Mouse (Mus musculus) spleen, adult 2 months (tissue): ENCODE results near the gene Kctd12b. TPM values are rescaled to one million over a fixed set of nuclear protein-coding genes. Genes with fewer than 3 reads are reported as not detected.
"Not testable (repeated sequence)": the region's sequence is repeated elsewhere in the genome, so short reads cannot be mapped to it uniquely, and the experiment has no call there.

ENCODE experiments used
- DNase-seq, 2 experiments: peaks; one replicate each; pipeline versions ENCODE4 v3.0.0 to v3.0.0-alpha.2; 2012 to 2021; ENCODE audit warnings: low spot score in 2 of 2, low read depth in 1 of 2
- H3K27ac ChIP-seq: fragments of 200-500 bp; 2 replicates; pipeline ENCODE4 v1.5.1; 2012; ENCODE audit warnings: low read length, inconsistent platforms; ENCODE audit not compliant: insufficient read depth
- H3K27me3 ChIP-seq: fragments of 200-500 bp; 2 replicates; pipeline ENCODE4 v1.6.1; 2012; ENCODE audit warnings: mild to moderate bottlenecking, moderate library complexity, low read length, inconsistent platforms; ENCODE audit not compliant: control insufficient read depth, insufficient read depth
- H3K36me3 ChIP-seq: fragments of 200-500 bp; 2 replicates; pipeline ENCODE4 v1.6.1; 2012; ENCODE audit warnings: mild to moderate bottlenecking, low read length, inconsistent platforms; ENCODE audit not compliant: control insufficient read depth, insufficient read depth
- H3K4me1 ChIP-seq: fragments of 200-500 bp; 2 replicates; pipeline ENCODE4 v1.6.1; 2011; ENCODE audit warnings: inconsistent platforms; ENCODE audit not compliant: control insufficient read depth, insufficient read depth, insufficient read length
- H3K4me3 ChIP-seq: fragments of 200-500 bp; 2 replicates; pipeline ENCODE4 v1.5.1; 2011; ENCODE audit warnings: mild to moderate bottlenecking, inconsistent platforms; ENCODE audit not compliant: insufficient read depth, insufficient read length; ENCODE audit errors: extremely low read depth
- CTCF ChIP-seq: fragments of 200-500 bp; IDR thresholded peaks from 2 replicates; pipeline ENCODE4 v1.5.1; 2011; ENCODE audit warnings: mild to moderate bottlenecking, inconsistent platforms; ENCODE audit not compliant: insufficient read depth, insufficient read length, insufficient replicate concordance; ENCODE audit errors: extremely low read depth
- POLR2A ChIP-seq: fragments of 200-500 bp; IDR thresholded peaks from 2 replicates; pipeline ENCODE4 v1.6.1; 2011; ENCODE audit warnings: low read depth, low read length, inconsistent platforms
- WGBS: fragments of 180-500 bp; shearing (Covaris S2); methylation state at CpG from one replicate; pipeline ENCODE4 v1.1.7; 2018; 5-methylcytosine and 5-hydroxymethylcytosine counted together
- polyA plus RNA-seq: library from polyadenylated mRNA; depleted of rRNA; stranded (reverse); fragments of >200 nt; gene quantifications from 2 replicates; pipeline ENCODE4 v1.2.3, GENCODE M21; 2012; rRNA removed

The Kctd12b gene
- polyA plus RNA-seq, 1 experiment, result 1.4 TPM

DNA sequence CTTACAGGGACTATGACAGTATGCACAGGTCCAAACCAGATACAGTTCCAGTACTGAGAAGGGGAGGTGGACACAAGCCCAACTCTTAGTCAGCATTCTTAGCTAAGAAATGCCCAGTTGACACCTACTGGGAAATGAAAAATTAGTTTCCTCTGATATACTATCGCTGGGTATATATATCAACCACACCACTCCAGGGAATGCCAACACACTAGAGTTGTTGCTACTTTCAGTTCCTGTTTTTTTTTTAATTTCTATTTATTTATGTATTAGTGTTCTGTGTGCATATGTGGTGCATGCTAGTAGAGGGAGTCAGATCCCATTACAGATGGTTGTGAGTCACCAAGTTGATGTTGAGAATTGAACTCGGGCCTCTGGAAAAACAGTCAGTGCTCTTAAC, 20.5 kb upstream of the Kctd12b start:
- Histone ChIP-seq H3K27ac (no peak overlapping the region), H3K36me3 (no peaks in the 10 kb centered on the region), H3K4me1 (no peaks in the 10 kb centered on the region), H3K27me3 (no peaks in the 10 kb centered on the region), H3K4me3 (no peak overlapping the region)
- TF ChIP-seq CTCF, result no peak
- TF ChIP-seq POLR2A, result no peak
- no peak for DNase-seq
- 60% methylated on average over 2 of the region's 2 CpGs for WGBS

DNA sequence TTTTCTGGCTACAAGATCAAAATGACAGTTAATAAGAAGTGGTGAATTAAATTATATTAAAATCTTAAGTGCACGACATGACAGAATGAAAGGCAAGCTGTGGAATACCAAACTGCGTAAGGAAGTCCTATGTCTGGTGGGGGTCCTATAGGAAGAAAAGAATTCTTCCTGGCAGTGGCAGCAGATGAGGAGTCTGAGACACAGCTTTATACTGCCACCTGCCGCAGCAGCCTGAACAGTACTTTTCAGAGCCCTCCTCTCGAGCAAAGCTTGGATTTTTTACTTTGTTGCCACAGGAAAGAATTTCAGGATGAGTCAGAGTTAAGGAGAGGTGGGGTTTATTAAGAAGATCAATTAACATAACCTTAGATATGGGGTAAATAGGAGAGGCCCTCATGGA, 11.5 kb upstream of the Kctd12b start:
- no peak overlapping the region for H3K4me3 ChIP-seq
- no peaks in the 10 kb centered on the region for H3K27me3 ChIP-seq
- no peak overlapping the region for H3K27ac ChIP-seq
- DNase-seq, result no peak
- H3K4me1 ChIP-seq, result no peaks in the 10 kb centered on the region
- no peaks in the 10 kb centered on the region for H3K36me3 ChIP-seq
- WGBS, result 46% methylated on average over 4 of the region's 4 CpGs
- no peak for TF ChIP-seq POLR2A
- no peak for TF ChIP-seq CTCF

- no peaks in the 10 kb centered on the region for H3K27me3 ChIP-seq
- H3K4me3 ChIP-seq, result no peak overlapping the region
- WGBS, result 74% methylated on average over 3 of the region's 3 CpGs
- H3K4me1 ChIP-seq, result no peaks in the 10 kb centered on the region
- H3K36me3 ChIP-seq, result no peaks in the 10 kb centered on the region
- H3K27ac ChIP-seq, result no peak overlapping the region
- no peak for TF ChIP-seq CTCF
- TF ChIP-seq POLR2A, result no peak
- DNase-seq, result no peak
Measured at GRCm38 (mm10) chrX:153700463-153700862, 4.3 kb upstream of the Kctd12b start.

DNA sequence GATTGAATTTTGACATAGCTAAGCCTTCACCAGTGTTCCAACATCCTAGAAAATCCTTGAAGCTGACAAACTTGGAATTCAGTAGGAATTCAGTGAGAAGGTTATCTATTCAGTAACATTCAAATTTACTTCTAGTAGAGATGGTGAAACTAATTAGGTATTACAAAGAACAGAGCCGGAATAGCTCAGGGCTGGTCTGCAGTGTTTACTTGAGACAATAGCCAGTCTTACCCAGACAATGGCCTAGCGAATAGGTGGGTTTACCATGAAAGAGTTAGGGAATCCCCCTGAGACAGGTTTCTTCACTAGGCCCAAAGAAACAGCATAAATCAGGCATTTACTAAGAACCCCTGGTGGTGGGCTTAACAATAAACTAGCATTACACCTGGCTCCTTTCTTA, 28.0 kb downstream of the Kctd12b start:
- H3K4me1 ChIP-seq, H3K36me3 ChIP-seq, H3K4me3 ChIP-seq, H3K27ac ChIP-seq, H3K27me3 ChIP-seq, DNase-seq: not testable (repeated sequence)
- WGBS, result 84% methylated on average over 2 of the region's 2 CpGs

- DNase-seq, result no peak
- Histone ChIP-seq H3K27me3 (no peaks in the 10 kb centered on the region), H3K36me3 (no peaks in the 10 kb centered on the region), H3K4me3 (no peak overlapping the region), H3K27ac (no peak overlapping the region), H3K4me1 (no peaks in the 10 kb centered on the region)
- TF ChIP-seq CTCF, result no peak
- TF ChIP-seq POLR2A, result no peak
- WGBS, result 42% methylated on average over 3 of the region's 3 CpGs
Measured at GRCm38 (mm10) chrX:153664903-153665302, 31.3 kb downstream of the Kctd12b start.

GRCm38 (mm10) chrX:153656949-153657348, 39.2 kb downstream of the Kctd12b start:
- Histone ChIP-seq H3K36me3 (no peaks in the 10 kb centered on the region), H3K27me3 (no peaks in the 10 kb centered on the region), H3K27ac (no peak overlapping the region), H3K4me1 (no peaks in the 10 kb centered on the region), H3K4me3 (no peak overlapping the region)
- DNase-seq, result no peak
- 63% methylated on average over 3 of the region's 3 CpGs for WGBS
- TF ChIP-seq CTCF (no peak), POLR2A (no peak)

DNA sequence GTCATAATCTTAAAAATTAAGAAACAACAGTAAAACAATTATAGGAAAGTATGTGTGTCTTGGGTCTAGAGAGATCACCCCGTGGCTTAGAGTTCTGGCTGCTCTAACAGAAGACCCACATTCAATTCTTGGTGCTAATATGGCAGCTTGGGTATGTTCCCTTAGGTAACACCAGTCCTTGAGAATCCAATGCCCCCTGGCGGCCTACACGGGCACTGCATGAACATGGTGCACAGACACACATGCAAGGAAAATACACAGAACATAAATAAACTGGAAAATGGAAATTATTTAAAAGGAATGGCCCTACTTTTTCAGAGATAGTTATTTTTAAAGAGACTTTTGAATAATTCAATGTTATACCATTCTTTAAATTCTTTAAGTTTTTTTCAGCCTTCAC, 55.6 kb downstream of the Kctd12b start:
- no peak for TF ChIP-seq CTCF
- TF ChIP-seq POLR2A, result no peak
- Histone ChIP-seq H3K4me1 (no peaks in the 10 kb centered on the region), H3K27ac (no peak overlapping the region), H3K36me3 (no peaks in the 10 kb centered on the region), H3K27me3 (no peaks in the 10 kb centered on the region), H3K4me3 (no peak overlapping the region)
- 64% methylated on average over 3 of the region's 3 CpGs for WGBS
- no peak for DNase-seq

- TF ChIP-seq CTCF, result no peak
- no peak for TF ChIP-seq POLR2A
- no peak overlapping the region for H3K4me3 ChIP-seq
- WGBS, result 0% methylated on average over 1 of the region's 1 CpGs
- H3K36me3 ChIP-seq, result no peaks in the 10 kb centered on the region
- H3K27me3 ChIP-seq, result no peaks in the 10 kb centered on the region
- no peak for DNase-seq
- no peaks in the 10 kb centered on the region for H3K4me1 ChIP-seq
- H3K27ac ChIP-seq, result no peak overlapping the region
Measured at GRCm38 (mm10) chrX:153636247-153636646, 59.9 kb downstream of the Kctd12b start.

Other genes with a start within 250 kb of the Kctd12b start
- gene Ubqln2, start 198.2 kb downstream of the Kctd12b start, polyA plus RNA-seq, result 19.6 and 27.7 TPM in 2 replicates
- gene Cypt3, start 137.8 kb downstream of the Kctd12b start, polyA plus RNA-seq, result not detected in 2 replicates
- 9.7 and 13.6 TPM in 2 replicates for gene Nbdy, start 27.2 kb upstream of the Kctd12b start, polyA plus RNA-seq
- 0.15 and 0.31 TPM in 2 replicates for gene Spin2c, start 135.8 kb upstream of the Kctd12b start, polyA plus RNA-seq